Mouse (Mus musculus): ENCODE measurements at regions not wholly inside any gene's neighbourhood (a gene's known extent, or its start where the extent isn't known, plus 50 kb on each side); places are given as distances from the start of the nearest gene placed in this dataset.
A peak's percentile ranks its signal among the peaks of the same experiment; 100 is the strongest.
"Not testable (repeated sequence)": the region's sequence is repeated elsewhere in the genome, so short reads cannot be mapped to it uniquely, and the experiment has no call there.

DNA sequence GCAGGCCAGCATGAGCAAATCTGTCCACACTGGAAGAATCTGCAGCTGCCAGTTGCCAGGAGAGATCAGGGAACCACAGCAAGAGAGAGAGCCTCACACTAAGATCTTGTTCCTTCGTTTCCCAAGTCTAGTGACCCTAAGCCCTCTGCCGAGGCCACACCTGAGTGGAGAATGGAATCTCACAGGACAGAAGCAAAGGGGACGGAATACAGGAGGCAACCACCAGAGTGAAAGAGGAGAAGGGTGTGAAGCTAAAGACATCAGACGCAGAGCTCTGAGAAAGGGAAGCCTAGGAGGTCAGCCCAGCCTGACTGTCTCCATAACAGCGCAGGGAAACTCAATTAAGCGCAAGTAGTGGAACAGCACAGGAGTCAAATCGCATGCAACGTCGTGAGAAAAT, 75.0 kb downstream of the Suds3 start:
- no peak for DNase-seq

DNA sequence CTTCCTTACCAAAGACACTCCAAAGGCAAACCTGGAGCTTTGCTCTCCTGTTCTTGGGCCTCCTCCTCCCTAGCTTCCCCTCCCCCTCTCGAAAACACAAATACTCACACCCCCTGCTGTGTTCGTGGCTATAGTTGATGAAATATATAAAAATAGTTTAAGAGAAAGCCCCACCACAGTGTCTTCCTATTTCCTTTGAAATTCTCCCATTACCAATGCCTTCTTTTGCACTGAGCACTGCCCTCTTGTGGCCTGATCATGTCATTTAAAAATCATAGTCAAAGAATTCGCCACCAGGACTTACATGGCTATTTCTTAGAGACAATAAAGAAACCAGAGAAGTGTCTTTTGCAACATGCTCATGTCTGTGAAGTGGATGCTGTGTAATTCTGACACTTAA, 78.7 kb downstream of the Suds3 start:
- DNase-seq, result no peak

DNA sequence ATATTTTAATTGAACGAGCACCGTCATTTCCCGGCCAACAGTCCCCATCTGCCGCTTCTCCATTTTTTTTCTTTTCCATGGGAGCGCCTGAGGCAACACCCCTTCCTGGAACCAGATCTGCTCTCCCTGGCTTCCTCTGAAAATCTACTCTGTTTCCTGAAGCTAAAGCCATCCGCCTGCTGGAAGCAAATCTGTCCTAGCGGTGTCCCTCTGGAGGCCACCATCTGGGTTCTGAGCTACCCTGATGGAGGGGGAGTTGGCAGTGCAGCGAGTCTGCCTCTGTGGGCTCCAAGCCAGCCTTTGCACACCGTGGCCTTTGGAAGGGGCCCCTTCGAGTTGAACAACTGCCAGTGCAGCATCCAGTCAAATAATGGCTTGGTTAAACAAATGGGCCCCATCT, 83.8 kb downstream of the Suds3 start:
- no peak for DNase-seq

DNA sequence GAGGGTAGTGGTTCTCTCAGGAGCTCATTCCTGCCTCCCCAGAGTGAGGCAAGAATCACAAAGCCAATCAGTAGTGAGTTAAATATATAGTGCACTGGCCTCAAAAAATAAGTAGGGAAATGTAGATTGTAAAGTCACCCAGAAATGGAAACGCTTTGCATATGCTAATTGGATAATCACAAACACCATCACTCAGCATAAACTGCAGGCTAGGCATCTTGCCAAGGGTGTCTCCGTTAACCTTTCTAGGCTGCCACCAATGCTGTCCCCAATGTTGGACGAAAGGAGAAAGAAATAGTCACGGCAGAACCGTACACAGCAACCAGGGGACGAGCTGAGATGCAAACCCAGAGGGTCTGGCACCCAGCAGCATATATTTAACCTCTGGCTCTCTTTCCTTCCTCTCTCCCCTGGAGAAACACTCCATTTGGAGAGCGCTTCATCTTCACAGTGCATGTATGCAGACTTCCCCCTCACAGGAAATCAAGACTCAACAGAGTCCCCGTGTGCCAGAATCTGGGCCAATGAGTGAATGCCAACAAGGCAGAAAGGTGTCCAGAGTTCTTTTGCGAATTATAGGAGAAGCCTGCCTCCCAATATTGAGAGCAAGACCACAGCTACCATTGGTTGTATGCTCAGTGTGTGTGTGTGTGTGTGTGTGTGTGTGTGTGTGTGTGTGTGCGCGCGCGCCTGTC, 90.1 kb downstream of the Suds3 start:
- no peak for DNase-seq

DNA sequence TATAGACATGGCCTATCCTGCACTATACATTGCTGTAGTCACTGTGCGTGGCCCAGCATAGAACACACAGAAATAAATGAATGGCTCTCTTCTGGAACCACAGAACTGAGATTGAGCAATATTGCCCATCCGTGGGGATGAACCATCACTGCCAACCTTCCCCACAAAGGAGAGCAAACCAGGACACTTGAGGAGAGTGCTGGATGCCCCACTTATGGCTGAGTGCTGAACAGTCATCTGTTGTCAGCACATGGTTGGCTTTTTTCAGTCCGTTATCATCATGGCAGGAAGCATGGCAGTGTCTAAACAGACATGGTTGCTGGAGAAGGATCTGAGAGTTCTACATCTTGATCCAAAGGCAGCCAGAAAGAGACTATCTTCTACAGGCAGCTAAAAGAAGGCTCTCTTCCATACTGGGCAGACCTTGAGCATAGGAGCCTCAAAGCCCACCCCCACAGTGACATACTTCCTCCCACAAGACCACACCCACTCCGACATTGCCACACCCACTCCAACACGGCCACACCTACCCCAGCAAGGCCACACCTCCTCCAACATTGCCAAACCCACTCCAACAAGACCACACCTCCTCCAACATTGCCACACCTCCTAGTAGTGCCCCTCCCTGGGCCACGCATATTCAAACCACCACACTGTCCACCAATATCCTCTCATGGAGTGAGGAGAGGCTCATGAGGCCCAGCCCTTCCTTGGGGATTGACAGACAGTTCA, 97.3 kb downstream of the Suds3 start:
- no peak for DNase-seq

DNA sequence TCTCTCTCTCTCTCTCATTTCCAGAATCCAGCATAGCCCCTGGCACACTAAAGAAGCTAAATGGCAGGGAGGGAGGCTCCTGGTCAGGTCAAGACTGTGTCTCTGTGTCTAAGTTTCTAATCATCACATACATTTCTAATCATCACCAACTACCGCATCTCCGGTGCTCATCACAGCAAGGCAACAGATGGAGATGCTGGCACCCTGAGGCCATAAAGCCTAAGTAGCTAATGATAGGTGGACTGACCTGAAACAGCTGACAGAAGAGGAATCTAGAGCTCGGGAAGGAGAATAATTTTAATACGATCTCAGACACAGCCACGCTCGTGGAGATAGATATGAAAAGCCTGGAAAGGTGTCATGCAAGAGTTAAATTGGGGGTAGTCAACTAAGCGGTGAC, 104.8 kb downstream of the Suds3 start:
- DNase-seq, result no peak

DNA sequence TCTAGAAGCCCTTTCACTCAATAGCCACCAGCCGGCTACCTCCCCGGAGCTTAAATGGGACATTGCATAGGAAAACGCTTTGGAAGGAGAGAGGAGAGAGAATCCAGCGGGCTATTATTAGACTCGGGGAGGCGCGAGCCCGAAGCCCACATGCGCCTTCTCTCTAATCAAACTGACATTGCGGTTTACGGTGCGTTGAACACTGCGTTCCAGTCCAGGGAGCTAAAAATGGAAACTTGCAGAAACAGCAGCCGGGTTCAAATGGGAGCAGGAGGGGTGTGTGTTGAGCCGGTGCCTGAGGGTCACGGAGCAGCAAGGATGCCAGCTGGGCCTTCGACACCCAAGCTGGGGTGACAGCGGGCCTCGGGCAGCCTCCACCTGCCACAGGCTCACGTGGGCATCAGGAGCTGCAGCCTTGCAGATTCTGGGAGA, 115.1 kb downstream of the Suds3 start:
- DNase-seq, result peak; percentile 81

DNA sequence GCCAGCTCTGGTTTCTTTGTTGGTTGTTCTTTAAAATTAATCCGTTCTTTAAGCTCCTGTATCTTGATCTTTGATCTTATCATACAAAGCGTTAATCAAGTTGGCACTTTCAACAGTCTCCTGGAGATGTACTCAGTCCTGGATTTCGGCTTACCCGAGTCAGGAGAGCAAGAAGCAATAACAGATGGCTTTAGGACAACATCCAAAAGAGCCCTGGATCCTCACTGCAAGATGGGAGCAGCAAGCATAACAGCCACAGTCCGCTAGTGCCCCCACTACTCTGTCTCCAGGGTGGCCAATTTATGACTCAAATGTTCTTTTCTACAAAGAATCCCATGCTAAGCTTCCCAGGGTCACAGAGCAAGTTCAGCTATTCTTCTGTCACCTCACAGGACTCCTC, 121.4 kb downstream of the Suds3 start:
- no peak for DNase-seq

DNA sequence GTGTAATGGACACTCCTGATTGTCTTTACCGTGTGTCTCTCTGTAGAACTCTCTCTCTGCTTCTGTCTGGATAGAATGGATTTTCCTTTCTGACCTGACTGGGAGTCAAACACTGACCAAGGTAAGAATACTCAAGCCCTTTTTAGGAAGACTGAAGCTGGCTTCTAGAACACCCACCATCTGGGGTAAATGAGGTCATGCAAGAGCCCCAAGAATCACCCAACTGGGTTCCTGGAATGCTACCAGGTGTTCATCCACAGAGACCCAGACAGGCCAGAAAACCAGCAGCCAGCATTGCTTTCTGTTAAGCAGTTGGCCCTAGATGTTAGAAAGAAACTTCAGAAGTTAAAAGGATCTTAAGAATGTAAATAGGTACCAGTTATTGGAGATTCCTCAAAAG, 122.2 kb downstream of the Suds3 start:
- DNase-seq, result no peak

DNA sequence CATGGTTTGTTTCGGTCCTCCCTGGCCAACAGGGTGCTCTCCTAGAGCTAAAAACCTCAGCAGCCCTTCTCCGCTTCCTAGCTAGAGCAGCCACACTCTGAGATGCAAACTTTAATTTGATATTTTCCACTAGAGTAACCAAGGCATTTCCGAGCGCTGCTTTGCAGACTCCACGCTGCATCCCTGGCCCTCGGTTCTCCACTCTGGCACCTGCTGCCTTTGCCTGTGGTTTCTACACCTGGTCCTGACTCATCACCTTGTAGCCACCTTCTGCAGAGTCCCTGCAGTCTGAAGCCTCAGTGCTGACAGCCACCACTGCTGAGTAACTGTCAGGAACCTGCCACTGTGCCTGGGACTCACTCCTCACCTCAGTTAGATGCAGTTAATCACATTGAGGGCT, 124.5 kb downstream of the Suds3 start:
- no peak for DNase-seq

DNA sequence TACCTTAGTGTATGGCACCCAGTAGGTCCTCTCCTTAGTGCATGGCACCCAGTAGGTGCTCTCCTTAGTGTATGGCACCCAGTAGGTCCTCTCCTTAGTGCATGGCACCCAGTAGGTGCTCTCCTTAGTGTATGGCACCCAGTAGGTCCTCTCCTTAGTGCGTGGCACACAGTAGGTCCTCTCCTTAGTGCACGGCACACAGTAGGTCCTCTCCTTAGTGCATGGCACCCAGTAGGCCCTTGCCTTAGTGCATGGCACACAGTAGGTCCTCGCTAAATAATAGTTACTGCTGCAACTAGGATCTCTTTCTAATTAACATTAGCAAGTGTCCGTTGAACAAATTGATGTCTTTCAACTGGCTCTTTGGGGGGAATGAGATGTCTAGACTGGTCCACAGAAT, 144.4 kb downstream of the Suds3 start:
- DNase-seq, result not testable (repeated sequence)

DNA sequence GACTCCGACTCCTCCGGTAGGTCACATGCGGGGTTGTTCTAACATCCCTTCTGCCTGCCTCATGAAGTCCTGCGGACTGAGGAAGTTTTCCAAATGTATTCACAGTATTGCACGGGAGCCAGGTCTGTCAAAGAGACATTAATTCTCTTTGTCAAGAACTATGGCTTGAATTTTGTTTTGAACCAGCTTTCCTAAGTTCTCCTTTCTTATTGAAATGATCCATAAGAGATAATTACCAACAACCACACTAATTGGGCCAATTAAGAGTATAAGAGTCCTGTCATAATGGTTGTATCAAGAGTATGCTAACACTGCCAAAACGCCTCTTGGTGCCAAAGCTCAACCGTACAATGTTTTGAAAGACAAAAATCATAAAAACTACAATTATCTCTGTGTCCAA, 151.7 kb downstream of the Suds3 start:
- DNase-seq, result no peak

DNA sequence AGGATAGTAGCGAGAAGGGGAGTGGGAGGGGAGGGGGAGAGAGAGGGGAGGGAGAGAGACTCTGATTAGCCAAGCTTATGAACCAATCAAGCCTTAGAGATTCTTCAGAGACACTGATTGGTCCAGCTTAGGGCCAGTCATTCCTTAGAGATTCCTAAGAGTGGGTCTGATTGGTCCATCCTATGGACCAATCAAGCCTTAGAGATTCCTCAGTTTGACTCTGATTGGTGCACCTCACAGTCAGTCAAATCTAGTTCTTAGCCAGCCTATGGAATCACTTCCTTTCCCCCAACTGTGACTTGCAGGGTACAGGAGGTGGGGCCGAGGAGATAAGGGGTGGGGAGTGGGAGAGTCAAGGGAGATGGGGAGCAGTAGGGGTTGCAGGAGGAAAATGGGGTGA, 152.8 kb downstream of the Suds3 start:
- DNase-seq, result no peak

DNA sequence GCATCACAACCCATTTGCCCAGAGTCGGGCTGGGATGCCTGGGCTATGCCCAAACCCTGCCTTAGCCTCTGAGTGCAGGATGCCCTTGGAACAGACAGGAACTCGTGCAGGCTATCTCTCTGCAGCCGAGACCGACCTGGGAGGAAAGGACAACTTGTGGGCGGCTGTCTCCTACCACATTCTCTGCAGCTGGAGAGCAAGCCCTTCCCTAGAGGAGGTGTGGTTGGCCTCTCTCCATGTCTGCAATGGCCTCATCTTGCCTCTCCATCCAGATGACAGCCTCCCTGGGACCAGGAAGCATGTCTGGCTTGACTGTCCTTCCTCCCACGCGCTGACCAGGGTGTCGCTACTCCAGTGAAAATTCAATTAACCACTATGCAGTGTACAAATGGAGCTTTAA, 155.9 kb downstream of the Suds3 start:
- DNase-seq, result peak; percentile 5

DNA sequence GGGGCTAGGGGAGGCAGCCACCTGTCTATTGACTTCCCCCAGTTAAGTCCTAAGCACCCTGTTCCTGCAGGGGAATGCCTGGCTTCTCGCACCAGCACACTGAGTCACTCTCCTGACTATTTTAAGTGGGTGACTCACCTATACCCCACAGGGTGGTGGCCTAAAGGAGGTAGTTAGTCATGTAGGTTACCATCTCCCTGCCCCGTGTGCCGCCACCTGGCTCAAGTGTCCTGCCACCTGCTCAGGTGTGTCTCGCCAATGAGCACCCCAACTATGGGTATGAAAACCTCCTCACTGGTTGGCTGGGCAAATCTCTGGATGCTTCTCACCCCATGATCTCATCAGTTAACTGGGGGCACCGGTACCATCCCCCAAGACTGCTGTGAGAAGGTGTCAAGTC, 157.8 kb downstream of the Suds3 start:
- DNase-seq, result no peak

DNA sequence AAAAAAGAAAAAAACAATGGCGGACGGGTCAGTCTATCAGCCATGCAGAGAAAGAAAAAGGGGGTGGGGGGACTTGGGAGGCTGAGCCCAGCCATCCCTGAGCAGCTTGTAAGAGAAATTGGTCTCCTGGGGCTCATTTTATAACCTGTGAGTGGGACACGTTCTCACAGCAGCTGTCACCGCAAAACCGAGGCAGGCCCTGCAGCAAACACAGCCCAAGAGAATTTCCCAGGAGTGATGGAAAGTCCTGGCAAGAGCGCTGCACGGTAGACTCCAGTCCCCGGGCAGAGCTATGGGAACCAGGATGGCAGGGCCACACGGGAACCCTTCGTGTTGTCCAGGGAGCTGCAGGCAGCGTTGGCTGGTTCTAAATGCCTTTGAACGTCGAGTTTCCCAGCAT, 159.3 kb downstream of the Suds3 start:
- DNase-seq, result no peak

DNA sequence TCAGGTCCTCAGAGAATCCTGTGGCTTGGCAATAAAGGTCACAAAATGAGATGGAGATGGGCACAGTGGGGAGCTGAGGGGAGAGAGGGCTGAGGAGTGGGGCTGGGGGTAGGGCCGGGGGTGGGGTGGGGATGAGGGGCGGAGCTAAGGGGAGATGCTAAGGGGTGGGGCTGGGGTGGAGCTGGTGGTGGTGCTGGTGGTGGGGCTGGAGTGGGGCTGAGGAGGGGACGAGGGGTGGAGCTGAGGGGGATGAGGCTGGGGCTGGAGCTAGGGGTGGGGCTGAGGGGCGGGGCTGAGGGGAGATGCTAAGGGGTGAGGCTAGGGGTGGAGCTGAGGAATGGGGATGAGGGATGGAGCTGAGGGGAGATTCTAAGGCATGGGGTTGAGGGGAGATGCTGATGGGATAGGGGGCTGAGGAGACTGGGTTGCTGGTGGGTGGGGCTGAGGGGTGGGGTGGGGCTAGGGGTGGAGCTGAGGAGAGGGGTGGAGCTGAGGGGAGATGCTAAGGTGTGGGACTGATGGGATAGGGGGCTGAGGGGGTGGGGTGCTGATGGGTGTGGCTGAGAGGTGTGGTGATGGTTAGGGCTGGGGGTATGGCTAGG, 165.5 kb downstream of the Suds3 start:
- DNase-seq, result no peak

DNA sequence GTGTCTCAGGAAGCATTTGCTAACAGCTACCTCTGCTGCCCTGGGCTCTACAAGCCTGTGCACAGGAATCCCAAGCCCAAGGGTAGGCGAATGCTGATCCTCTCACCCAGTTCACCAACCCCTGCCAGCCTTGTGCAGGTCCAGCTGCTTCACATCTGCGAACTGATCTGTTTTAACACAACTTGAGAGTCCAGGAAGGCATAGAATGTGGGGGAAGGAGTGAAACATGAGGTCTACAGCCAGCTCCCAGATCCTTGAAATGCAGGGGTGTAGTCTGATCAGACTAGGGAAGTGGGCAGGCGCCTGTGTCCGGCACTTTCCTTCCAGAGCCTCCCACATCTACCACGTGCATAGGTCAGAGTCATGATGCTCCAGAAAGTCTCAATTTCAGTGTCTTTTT, 181.3 kb downstream of the Suds3 start:
- DNase-seq, result no peak

DNA sequence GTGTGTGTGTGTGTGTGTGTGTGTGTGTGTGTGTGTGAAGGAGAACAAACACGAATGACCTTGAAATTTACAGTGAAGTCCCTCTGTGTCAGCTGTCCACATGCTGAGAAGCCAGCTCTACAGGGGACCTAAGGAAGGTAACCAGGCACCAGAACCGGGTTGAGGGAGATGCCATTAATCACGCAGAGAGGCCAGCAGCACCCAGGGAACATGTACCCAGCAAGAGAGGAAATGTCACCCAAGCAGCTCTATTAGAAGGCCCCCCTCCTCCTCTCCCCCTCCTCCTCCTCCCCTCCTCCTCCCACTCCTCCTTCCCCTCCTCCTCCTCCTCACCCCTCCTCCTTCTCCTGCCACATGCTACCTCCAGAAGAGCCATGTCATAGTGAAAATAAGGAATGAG, 181.8 kb downstream of the Suds3 start:
- DNase-seq, result no peak

DNA sequence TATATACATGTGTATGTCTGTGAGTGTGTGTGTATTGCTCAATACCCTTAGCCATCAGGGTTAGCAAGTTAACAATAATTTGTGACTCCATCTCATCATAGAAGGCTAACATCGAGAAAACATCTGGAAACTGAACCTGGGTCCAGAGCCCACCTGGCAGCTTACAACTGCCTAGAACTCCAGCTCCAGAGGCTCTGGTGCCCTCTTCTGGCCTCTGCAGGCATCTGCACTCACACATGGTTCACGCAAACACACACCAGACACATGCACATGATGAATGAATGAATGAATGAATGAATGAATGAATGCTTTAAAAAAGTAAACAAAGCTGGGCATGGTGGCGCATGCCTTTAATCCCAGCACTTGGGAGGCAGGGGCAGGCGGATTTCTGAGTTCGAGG, 182.8 kb downstream of the Suds3 start:
- no peak for DNase-seq

DNA sequence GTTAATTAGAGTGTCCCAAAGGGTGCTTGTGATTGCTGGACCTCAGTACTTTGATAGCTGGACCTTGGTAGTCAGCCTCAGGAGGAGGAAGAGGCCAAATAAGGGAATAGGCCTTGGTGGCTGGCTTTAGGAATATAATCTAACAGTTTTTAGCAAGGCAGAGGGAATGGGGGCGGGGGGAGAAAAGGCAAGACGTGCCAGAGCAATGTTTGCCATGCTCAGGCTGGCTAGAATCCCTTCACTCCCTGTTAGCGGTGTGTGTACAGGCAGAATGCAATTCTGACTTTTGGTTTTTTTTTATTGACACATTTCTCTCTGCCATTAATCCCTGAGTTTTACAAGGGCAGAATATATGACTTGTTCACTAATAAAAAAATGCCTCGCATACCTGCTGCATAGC, 192.2 kb downstream of the Suds3 start:
- no peak for DNase-seq

DNA sequence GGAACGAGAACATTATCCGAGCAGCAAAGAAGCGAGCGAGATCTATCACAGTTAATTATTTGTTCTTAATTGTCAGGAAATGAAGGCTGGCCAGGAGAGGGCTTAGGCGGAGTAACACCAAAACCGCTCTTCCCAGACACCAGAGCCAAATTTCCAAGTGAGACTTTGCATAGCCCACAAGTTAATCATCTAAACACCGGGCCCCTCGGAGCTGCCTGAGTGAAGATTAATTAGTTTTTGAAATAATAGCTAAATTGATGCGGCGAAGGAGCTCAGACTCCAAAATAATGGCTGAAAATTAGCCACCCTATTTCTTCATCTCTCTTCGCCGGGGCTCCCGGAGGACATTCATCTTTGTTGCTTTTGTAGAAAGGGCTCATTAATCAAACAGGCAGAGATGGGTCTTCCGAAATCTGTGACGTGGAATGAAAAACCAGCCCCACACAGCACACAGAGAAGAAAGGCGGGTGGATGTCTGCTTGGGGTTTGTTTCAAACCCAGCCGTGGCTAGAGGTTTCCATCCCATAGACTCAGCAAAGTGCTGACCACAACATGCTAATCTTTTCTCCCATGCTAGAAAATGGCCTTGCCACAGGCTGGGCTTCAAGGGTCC, 193.7 kb downstream of the Suds3 start:
- no peak for DNase-seq

DNA sequence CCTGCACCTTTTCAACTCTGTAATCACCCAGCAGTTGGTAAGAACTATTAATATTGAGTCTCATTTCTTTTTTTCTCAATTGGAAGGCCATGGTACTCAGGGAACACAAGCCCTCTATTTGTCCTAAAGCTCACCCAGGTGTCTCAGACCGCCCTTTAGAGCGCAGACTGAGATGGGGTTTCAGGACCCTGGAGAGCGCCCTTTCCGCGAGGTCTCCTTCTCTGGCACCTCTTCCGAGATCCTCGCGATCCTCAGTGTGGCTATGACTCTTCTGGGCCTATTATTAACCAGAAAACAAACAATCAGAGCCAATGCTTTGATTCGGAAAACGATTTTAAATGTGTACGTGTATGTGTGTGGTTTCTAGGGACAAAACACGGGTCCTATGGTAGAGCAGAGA, 201.0 kb downstream of the Suds3 start:
- no peak for DNase-seq

Data from gastrocnemius, postnatal 25 days (tissue).